Comparison of ENCODE assay signal across 8 mouse cellular contexts in genomic region chr1:178528431-178529351, GRCm38 (mm10). TPM values are rescaled to one million over a fixed set of nuclear protein-coding genes. Genes with fewer than 3 reads are reported as not detected.
DNase-seq lines count a peak whose midpoint lies in the region; ATAC-seq lines count a peak whose summit lies in the region.

Kif26b (plus strand) TSS chr1:178529125.

- peak within 1 kb of the TSS; percentile 92 for H3K9ac ChIP-seq in embryonic facial prominence, embryonic 13.5 days
- H3K9ac ChIP-seq in heart, embryonic 12.5 days: peak within 1 kb of the TSS; percentile 86
- peak within 1 kb of the TSS; percentile 75 for H3K9ac ChIP-seq in kidney, embryonic 16.5 days (replicated peaks; ENCODE audit: low read length)
- peak within 1 kb of the TSS; percentile 7 for H3K9ac ChIP-seq in liver, embryonic 11.5 days (ENCODE audit: low read depth, low read length)
- H3K9ac ChIP-seq in neural tube, embryonic 13.5 days: peak within 1 kb of the TSS; percentile 92

- peak; percentile 68; the same call in 1 of the 2 replicates for ATAC-seq in embryonic facial prominence, embryonic 13.5 days (ENCODE audit: insufficient number of reproducible peaks, insufficient read depth, low FRiP score, low TSS enrichment, low read depth)
- ATAC-seq in heart, embryonic 12.5 days (ENCODE audit: insufficient number of reproducible peaks, low FRiP score): peak; percentile 57
- peak; percentile 75 for ATAC-seq in kidney, embryonic 16.5 days (ENCODE audit: low FRiP score, low TSS enrichment)
- ATAC-seq in liver, embryonic 11.5 days (replicated peaks; ENCODE audit: low FRiP score): peak; percentile 25; the same call in 1 of the 2 replicates
- ATAC-seq in neural tube, embryonic 13.5 days (ENCODE audit: low read depth): peak; percentile 76

- under 1% methylated on average over 92 of the region's 92 CpGs for WGBS in embryonic facial prominence, embryonic 13.5 days
- WGBS in heart, embryonic 12.5 days: under 1% methylated on average over 92 of the region's 92 CpGs
- WGBS in kidney, embryonic 16.5 days: under 1% methylated on average over 90 of the region's 92 CpGs
- under 1% methylated on average over 87 of the region's 92 CpGs for WGBS in liver, embryonic 11.5 days
- WGBS in neural tube, embryonic 13.5 days: under 1% methylated on average over 92 of the region's 92 CpGs

- peaks cover 30% of the 10 kb centered on the region for H3K4me1 ChIP-seq in embryonic facial prominence, embryonic 13.5 days
- H3K4me1 ChIP-seq in heart, embryonic 12.5 days (replicated peaks): peaks cover 24% of the 10 kb centered on the region
- H3K4me1 ChIP-seq in kidney, embryonic 16.5 days (ENCODE audit: insufficient read depth, low read length): peaks cover 30% of the 10 kb centered on the region
- peaks cover 15% of the 10 kb centered on the region for H3K4me1 ChIP-seq in liver, embryonic 11.5 days (replicated peaks; ENCODE audit: control insufficient read depth, insufficient read depth, low read length)
- peaks cover 53% of the 10 kb centered on the region for H3K4me1 ChIP-seq in neural tube, embryonic 13.5 days (replicated peaks)

- H3K4me3 ChIP-seq in embryonic facial prominence, embryonic 13.5 days: peak within 1 kb of the TSS; percentile 87
- peak within 1 kb of the TSS; percentile 77 for H3K4me3 ChIP-seq in heart, embryonic 12.5 days
- H3K4me3 ChIP-seq in kidney, embryonic 16.5 days (ENCODE audit: low read length): peak within 1 kb of the TSS; percentile 68
- peak within 1 kb of the TSS; percentile 61 for H3K4me3 ChIP-seq in liver, embryonic 11.5 days (ENCODE audit: low read depth, low read length)
- H3K4me3 ChIP-seq in neural tube, embryonic 13.5 days: peak within 1 kb of the TSS; percentile 72

- H3K36me3 ChIP-seq in embryonic facial prominence, embryonic 13.5 days: peaks cover 5% of the 10 kb centered on the region; the same call in 1 of the 2 replicates
- peaks cover 7% of the 10 kb centered on the region for H3K36me3 ChIP-seq in heart, embryonic 12.5 days
- H3K36me3 ChIP-seq in kidney, embryonic 16.5 days (ENCODE audit: insufficient read depth, low read length): no peaks in the 10 kb centered on the region
- no peaks in the 10 kb centered on the region for H3K36me3 ChIP-seq in liver, embryonic 11.5 days (ENCODE audit: control insufficient read depth, insufficient read depth, low read length)
- no peaks in the 10 kb centered on the region for H3K36me3 ChIP-seq in neural tube, embryonic 13.5 days

- no peaks in the 10 kb centered on the region for H3K27me3 ChIP-seq in embryonic facial prominence, embryonic 13.5 days
- no peaks in the 10 kb centered on the region for H3K27me3 ChIP-seq in heart, embryonic 12.5 days (replicated peaks)
- peaks cover 5% of the 10 kb centered on the region; the same call in 1 of the 2 replicates for H3K27me3 ChIP-seq in kidney, embryonic 16.5 days (ENCODE audit: insufficient read depth, low read length)
- peaks cover 50% of the 10 kb centered on the region for H3K27me3 ChIP-seq in liver, embryonic 11.5 days (replicated peaks; ENCODE audit: control insufficient read depth, insufficient read depth, low read length)
- peaks cover 9% of the 10 kb centered on the region for H3K27me3 ChIP-seq in neural tube, embryonic 13.5 days

- peak within 1 kb of the TSS; percentile 98 for H3K4me2 ChIP-seq in embryonic facial prominence, embryonic 13.5 days
- peak within 1 kb of the TSS; percentile 100 for H3K4me2 ChIP-seq in heart, embryonic 12.5 days
- peak within 1 kb of the TSS; percentile 95 for H3K4me2 ChIP-seq in kidney, embryonic 16.5 days (replicated peaks; ENCODE audit: low read depth, low read length)
- peak within 1 kb of the TSS; percentile 97 for H3K4me2 ChIP-seq in liver, embryonic 11.5 days
- peak within 1 kb of the TSS; percentile 98 for H3K4me2 ChIP-seq in neural tube, embryonic 13.5 days

- H3K9me3 ChIP-seq in embryonic facial prominence, embryonic 13.5 days: no peaks in the 10 kb centered on the region
- no peaks in the 10 kb centered on the region for H3K9me3 ChIP-seq in heart, embryonic 12.5 days (replicated peaks)
- H3K9me3 ChIP-seq in kidney, embryonic 16.5 days (ENCODE audit: low read length): no peaks in the 10 kb centered on the region
- no peaks in the 10 kb centered on the region for H3K9me3 ChIP-seq in liver, embryonic 11.5 days (ENCODE audit: control insufficient read depth, low read length)
- H3K9me3 ChIP-seq in neural tube, embryonic 13.5 days: no peaks in the 10 kb centered on the region

- peak within 1 kb of the TSS; percentile 95 for H3K27ac ChIP-seq in embryonic facial prominence, embryonic 13.5 days
- peak within 1 kb of the TSS; percentile 87 for H3K27ac ChIP-seq in heart, embryonic 12.5 days (ENCODE audit: poor library complexity, severe bottlenecking)
- H3K27ac ChIP-seq in kidney, embryonic 16.5 days (ENCODE audit: low read length): peak within 1 kb of the TSS; percentile 84
- H3K27ac ChIP-seq in liver, embryonic 11.5 days (ENCODE audit: low read depth, low read length): no peak within 1 kb of the TSS; the same call in 1 of the 2 replicates
- peak within 1 kb of the TSS; percentile 92 for H3K27ac ChIP-seq in neural tube, embryonic 13.5 days (replicated peaks)

- DNase-seq in urinary bladder, adult 18-20 months (ENCODE audit: low spot score in 2 of 2): peak; percentile 41 to 69
- no peak for DNase-seq in urinary bladder, postnatal 10 days (ENCODE audit: low spot score)
- DNase-seq in liver, embryonic 11.5 days (ENCODE audit: low spot score): peak; percentile 67
- DNase-seq in thymus, postnatal 25 days: peak; percentile 14

RNA-seq across cellular contexts. Expression of gene Kif26b, which starts in this region (rescaled TPM):
- polyA plus RNA-seq in embryonic facial prominence, embryonic 13.5 days (2015; fragmentation: Nextera tagmentation; extraction: Ambion mirVana): 26.0 and 28.6 TPM in 2 replicates
- polyA plus RNA-seq in heart, embryonic 12.5 days (2016; fragmentation: Nextera tagmentation; extraction: Ambion mirVana): 25.1 and 28.1 TPM in 2 replicates
- polyA plus RNA-seq in kidney, embryonic 16.5 days (2015; fragmentation: Nextera tagmentation; extraction: Ambion mirVana): 9.3 and 11.4 TPM in 2 replicates
- polyA plus RNA-seq in liver, embryonic 11.5 days (2014; fragmentation: Nextera tagmentation; extraction: Ambion mirVana): 2.7 TPM in 2 replicates
- 10.4 and 10.5 TPM in 2 replicates for polyA plus RNA-seq in neural tube, embryonic 13.5 days (2015; fragmentation: Nextera tagmentation; extraction: Ambion mirVana)

Comparison
In these comparisons a context has a peak if more than half of its experiments do, and no peak if none do; other contexts are left out.
1. ATAC-seq: peak in every context shown above with its lines; median percentile 76 in neural tube, embryonic 13.5 days; 75 in kidney, embryonic 16.5 days; 68 in embryonic facial prominence, embryonic 13.5 days; 57 in heart, embryonic 12.5 days; 25 in liver, embryonic 11.5 days.
2. H3K9ac ChIP-seq: peak in every context shown above with its lines; median percentile 92 in embryonic facial prominence, embryonic 13.5 days; 92 in neural tube, embryonic 13.5 days; 86 in heart, embryonic 12.5 days; 75 in kidney, embryonic 16.5 days; 7 in liver, embryonic 11.5 days.